Mouse (Mus musculus): ENCODE measurements at regions not wholly inside any gene's neighbourhood (a gene's known extent, or its start where the extent isn't known, plus 50 kb on each side); places are given as distances from the start of the nearest gene placed in this dataset.

DNA sequence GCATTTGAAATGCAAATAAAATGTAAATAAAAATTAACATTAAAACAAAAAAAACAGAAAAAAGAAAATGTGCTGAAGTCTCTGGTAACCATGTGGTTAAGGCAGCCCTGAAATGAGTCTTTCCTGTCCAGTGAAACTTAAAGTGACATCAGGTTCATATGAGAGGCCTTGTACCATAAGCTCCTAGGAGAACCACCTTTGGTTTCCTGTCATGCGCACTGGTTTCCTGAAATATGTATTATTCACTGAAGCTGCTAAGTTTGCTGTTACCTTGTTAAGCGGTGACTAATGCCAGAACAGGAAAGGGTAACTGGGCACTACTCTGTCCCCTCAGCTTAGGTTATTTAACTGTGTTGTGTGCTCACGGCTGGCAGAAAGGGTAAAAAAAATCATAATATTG is 56.1 kb upstream of the Htr1b start:
- Histone ChIP-seq H3K79me2 (ENCODE audit: control insufficient read depth, insufficient read depth, low read length, poor library complexity) (no peaks in the 10 kb centered on the region), H3K36me3 (ENCODE audit: control insufficient read depth in 1 of 2, insufficient read depth in 2 of 2, low read length in 2 of 2) (no peaks in the 10 kb centered on the region), H3K9ac (ENCODE audit: control insufficient read depth, low read depth, low read length, poor library complexity, severe bottlenecking) (no peak overlapping the region), H3K9me3 (replicated peaks; ENCODE audit: insufficient read depth, low read length) (no peaks in the 10 kb centered on the region), H3K27me3 (ENCODE audit: control insufficient read depth in 1 of 2, insufficient read depth in 2 of 2, low read length in 2 of 2) (no peaks in the 10 kb centered on the region), H3K4me3 (ENCODE audit: control insufficient read depth in 1 of 2, insufficient read depth in 1 of 2, low read depth in 2 of 2, low read length in 2 of 2) (no peak overlapping the region), H3K4me1 (ENCODE audit: control insufficient read depth in 1 of 2, insufficient read depth in 2 of 2, low read length in 2 of 2) (no peaks in the 10 kb centered on the region), H3K27ac (ENCODE audit: control insufficient read depth, low read depth, low read length) (no peak overlapping the region)
- TF ChIP-seq MAX (IDR thresholded peaks at IDR 0.05; ENCODE audit: low read length) (no peak), NRF1 (IDR thresholded peaks at IDR 0.05; ENCODE audit: insufficient read depth, low read depth, low read length, poor library complexity, severe bottlenecking) (no peak), ELF1 (IDR thresholded peaks at IDR 0.05; ENCODE audit: low read depth, low read length) (no peak), E2F4 (IDR thresholded peaks at IDR 0.05; ENCODE audit: borderline replicate concordance, low read depth, low read length) (no peak), ZC3H11A (IDR thresholded peaks at IDR 0.05; ENCODE audit: low read depth, low read length) (no peak), USF2 (IDR thresholded peaks at IDR 0.05; ENCODE audit: borderline replicate concordance in 1 of 2, insufficient read depth in 1 of 2, low read depth in 1 of 2, low read length in 2 of 2) (no peak), ZKSCAN1 (IDR thresholded peaks at IDR 0.05; ENCODE audit: low read depth, low read length) (no peak), MYB (IDR thresholded peaks at IDR 0.05; ENCODE audit: low read depth, low read length) (no peak), MYC (IDR thresholded peaks at IDR 0.05; ENCODE audit: low read depth, low read length) (no peak), CTCF (IDR thresholded peaks at IDR 0.05 in 2 of 3, conservative IDR thresholded peaks at IDR 0.05 in 1 of 3; ENCODE audit: control insufficient read depth in 1 of 3, insufficient read depth in 1 of 3, low read depth in 2 of 3, low read length in 3 of 3, poor library complexity in 1 of 3, severe bottlenecking in 1 of 3) (no peak), KAT2A (conservative IDR thresholded peaks at IDR 0.05; ENCODE audit: low read depth, low read length) (no peak)
- DNase-seq (ENCODE audit: low read depth, low spot score) = no peak

Measured in MEL (cell line).